Mouse (Mus musculus) erythroid progenitor cell, adult 5-6 weeks (primary cell): ENCODE results near the gene Olfr1023. TPM values are rescaled to one million over a fixed set of nuclear protein-coding genes. Genes with fewer than 3 reads are reported as not detected.

Source experiments
- ATAC-seq: replicated peaks from 2 replicates; pipeline ENCODE4 v1.8.0; 2016; ENCODE audit warnings: moderate number of reproducible peaks, mild to moderate bottlenecking, moderate TSS enrichment, inconsistent platforms; ENCODE audit not compliant: poor library complexity, low FRiP score, severe bottlenecking
- total RNA-seq, 2 experiments: library from RNA; stranded (forward) in 1 of 2; stranded (reverse) in 1 of 2; fragments of 150-400 nt in 1 of 2; fragments of 186-747, 209-891 nt in 1 of 2; gene quantifications; 2 replicates each; pipeline versions ENCODE4 v1.2.3 to v1.2.4; 2015 to 2017; ENCODE audit warnings: low replicate concordance in 2 of 2

Olfr1023 gene
- total RNA-seq (2015; ENCODE audit: low replicate concordance) (not detected in 2 replicates), total RNA-seq (2017; ENCODE audit: low replicate concordance) (not detected in 2 replicates)

GRCm38 (mm10) chr2:85885340-85885739, at the start of gene Olfr1023:
Gene Olfr1023, plus strand, starts transcription at chr2:85885640.
- no peak for ATAC-seq

- no peak for ATAC-seq
Measured at GRCm38 (mm10) chr2:85845383-85845782, 40.1 kb upstream of the Olfr1023 start, which contains the start of gene Olfr1019. Gene Olfr1019, minus strand, starts transcription at chr2:85845483.

- no peak for ATAC-seq
Measured at GRCm38 (mm10) chr2:85846730-85847129, 38.7 kb upstream of the Olfr1023 start, which contains the start of gene Olfr1020. Gene Olfr1020, plus strand, starts transcription at chr2:85847030.

GRCm38 (mm10) chr2:85868294-85868693, 17.1 kb upstream of the Olfr1023 start, which contains the start of gene Olfr1022:
Gene Olfr1022, plus strand, starts transcription at chr2:85868594.
- ATAC-seq: no peak

GRCm38 (mm10) chr2:85904952-85905351, 19.5 kb downstream of the Olfr1023 start, which contains the start of gene Olfr1024:
Gene Olfr1024, minus strand, starts transcription at chr2:85905052.
- no peak for ATAC-seq

- ATAC-seq: no peak
Measured at GRCm38 (mm10) chr2:85913197-85913596, 27.8 kb downstream of the Olfr1023 start.

- no peak for ATAC-seq
Measured at GRCm38 (mm10) chr2:85914893-85915292, 29.5 kb downstream of the Olfr1023 start, which contains the start of gene Olfr1025-ps1. Gene Olfr1025-ps1, plus strand, starts transcription at chr2:85915193.

GRCm38 (mm10) chr2:85921258-85921657, 35.8 kb downstream of the Olfr1023 start, which contains the start of gene Olfr1026:
Gene Olfr1026, plus strand, starts transcription at chr2:85921558.
- no peak for ATAC-seq

Other genes with a start within 250 kb of the Olfr1023 start
- not detected in 2 replicates for gene Olfr1002, start 234.9 kb upstream of the Olfr1023 start, total RNA-seq (2015; ENCODE audit: low replicate concordance)
- gene Olfr1002, start 234.9 kb upstream of the Olfr1023 start, total RNA-seq (2017; ENCODE audit: low replicate concordance): not detected in 2 replicates
- not detected in 2 replicates for gene Olfr154, start 221.2 kb upstream of the Olfr1023 start, total RNA-seq (2015; ENCODE audit: low replicate concordance)
- not detected in 2 replicates for gene Olfr154, start 221.2 kb upstream of the Olfr1023 start, total RNA-seq (2017; ENCODE audit: low replicate concordance)
- gene Olfr1006, start 206.9 kb upstream of the Olfr1023 start, total RNA-seq (2015; ENCODE audit: low replicate concordance): not detected in 2 replicates
- gene Olfr1006, start 206.9 kb upstream of the Olfr1023 start, total RNA-seq (2017; ENCODE audit: low replicate concordance): not detected in 2 replicates
- not detected in 2 replicates for gene Olfr1008, start 196.2 kb upstream of the Olfr1023 start, total RNA-seq (2015; ENCODE audit: low replicate concordance)
- gene Olfr1008, start 196.2 kb upstream of the Olfr1023 start, total RNA-seq (2017; ENCODE audit: low replicate concordance): not detected in 2 replicates
- gene Olfr1009, start 170.2 kb upstream of the Olfr1023 start, total RNA-seq (2015; ENCODE audit: low replicate concordance): not detected in 2 replicates
- not detected in 2 replicates for gene Olfr1009, start 170.2 kb upstream of the Olfr1023 start, total RNA-seq (2017; ENCODE audit: low replicate concordance)
- gene Olfr1012, start 122.9 kb upstream of the Olfr1023 start, total RNA-seq (2015; ENCODE audit: low replicate concordance): not detected in 2 replicates
- gene Olfr1012, start 122.9 kb upstream of the Olfr1023 start, total RNA-seq (2017; ENCODE audit: low replicate concordance): not detected in 2 replicates
- not detected in 2 replicates for gene Olfr1013, start 118.5 kb upstream of the Olfr1023 start, total RNA-seq (2015; ENCODE audit: low replicate concordance)
- gene Olfr1013, start 118.5 kb upstream of the Olfr1023 start, total RNA-seq (2017; ENCODE audit: low replicate concordance): not detected in 2 replicates
- not detected in 2 replicates for gene Olfr1014, start 112.9 kb upstream of the Olfr1023 start, total RNA-seq (2015; ENCODE audit: low replicate concordance)
- not detected in 2 replicates for gene Olfr1014, start 112.9 kb upstream of the Olfr1023 start, total RNA-seq (2017; ENCODE audit: low replicate concordance)
- not detected in 2 replicates for gene Olfr1015, start 103.6 kb upstream of the Olfr1023 start, total RNA-seq (2015; ENCODE audit: low replicate concordance)
- gene Olfr1015, start 103.6 kb upstream of the Olfr1023 start, total RNA-seq (2017; ENCODE audit: low replicate concordance): not detected in 2 replicates
- gene Olfr1016, start 83.1 kb upstream of the Olfr1023 start, total RNA-seq (2015; ENCODE audit: low replicate concordance): not detected in 2 replicates
- gene Olfr1016, start 83.1 kb upstream of the Olfr1023 start, total RNA-seq (2017; ENCODE audit: low replicate concordance): not detected in 2 replicates
- not detected in 2 replicates for gene Olfr1018, start 67.2 kb upstream of the Olfr1023 start, total RNA-seq (2015; ENCODE audit: low replicate concordance)
- gene Olfr1018, start 67.2 kb upstream of the Olfr1023 start, total RNA-seq (2017; ENCODE audit: low replicate concordance): 0.39 TPM in 1 of 2 replicates, not detected in the other
- not detected in 2 replicates for gene Olfr1019, start 40.2 kb upstream of the Olfr1023 start, total RNA-seq (2015; ENCODE audit: low replicate concordance)
- not detected in 2 replicates for gene Olfr1019, start 40.2 kb upstream of the Olfr1023 start, total RNA-seq (2017; ENCODE audit: low replicate concordance)
- gene Olfr1020, start 38.6 kb upstream of the Olfr1023 start, total RNA-seq (2015; ENCODE audit: low replicate concordance): not detected in 2 replicates
- not detected in 2 replicates for gene Olfr1020, start 38.6 kb upstream of the Olfr1023 start, total RNA-seq (2017; ENCODE audit: low replicate concordance)
- not detected in 2 replicates for gene Olfr1022, start 17.0 kb upstream of the Olfr1023 start, total RNA-seq (2015; ENCODE audit: low replicate concordance)
- gene Olfr1022, start 17.0 kb upstream of the Olfr1023 start, total RNA-seq (2017; ENCODE audit: low replicate concordance): not detected in 2 replicates
- gene Olfr1024, start 19.4 kb downstream of the Olfr1023 start, total RNA-seq (2015; ENCODE audit: low replicate concordance): not detected in 2 replicates
- gene Olfr1024, start 19.4 kb downstream of the Olfr1023 start, total RNA-seq (2017; ENCODE audit: low replicate concordance): not detected in 2 replicates
- gene Olfr1025-ps1, start 29.6 kb downstream of the Olfr1023 start, total RNA-seq (2015; ENCODE audit: low replicate concordance): not detected in 2 replicates
- gene Olfr1025-ps1, start 29.6 kb downstream of the Olfr1023 start, total RNA-seq (2017; ENCODE audit: low replicate concordance): not detected in 2 replicates
- gene Olfr1026, start 35.9 kb downstream of the Olfr1023 start, total RNA-seq (2015; ENCODE audit: low replicate concordance): not detected in 2 replicates
- gene Olfr1026, start 35.9 kb downstream of the Olfr1023 start, total RNA-seq (2017; ENCODE audit: low replicate concordance): not detected in 2 replicates
- not detected in 2 replicates for gene Olfr1028, start 64.8 kb downstream of the Olfr1023 start, total RNA-seq (2015; ENCODE audit: low replicate concordance)
- gene Olfr1028, start 64.8 kb downstream of the Olfr1023 start, total RNA-seq (2017; ENCODE audit: low replicate concordance): not detected in 2 replicates
- gene Olfr1029, start 88.3 kb downstream of the Olfr1023 start, total RNA-seq (2015; ENCODE audit: low replicate concordance): not detected in 2 replicates
- not detected in 2 replicates for gene Olfr1029, start 88.3 kb downstream of the Olfr1023 start, total RNA-seq (2017; ENCODE audit: low replicate concordance)
- not detected in 2 replicates for gene Olfr1030, start 93.6 kb downstream of the Olfr1023 start, total RNA-seq (2015; ENCODE audit: low replicate concordance)
- not detected in 2 replicates for gene Olfr1030, start 93.6 kb downstream of the Olfr1023 start, total RNA-seq (2017; ENCODE audit: low replicate concordance)
- not detected in 2 replicates for gene Olfr1031, start 104.7 kb downstream of the Olfr1023 start, total RNA-seq (2015; ENCODE audit: low replicate concordance)
- not detected in 2 replicates for gene Olfr1031, start 104.7 kb downstream of the Olfr1023 start, total RNA-seq (2017; ENCODE audit: low replicate concordance)
- not detected in 2 replicates for gene Olfr1032, start 119.9 kb downstream of the Olfr1023 start, total RNA-seq (2015; ENCODE audit: low replicate concordance)
- not detected in 2 replicates for gene Olfr1032, start 119.9 kb downstream of the Olfr1023 start, total RNA-seq (2017; ENCODE audit: low replicate concordance)
- not detected in 2 replicates for gene Olfr1033, start 135.0 kb downstream of the Olfr1023 start, total RNA-seq (2015; ENCODE audit: low replicate concordance)
- gene Olfr1033, start 135.0 kb downstream of the Olfr1023 start, total RNA-seq (2017; ENCODE audit: low replicate concordance): not detected in 2 replicates
- gene Olfr1034, start 160.2 kb downstream of the Olfr1023 start, total RNA-seq (2015; ENCODE audit: low replicate concordance): not detected in 2 replicates
- gene Olfr1034, start 160.2 kb downstream of the Olfr1023 start, total RNA-seq (2017; ENCODE audit: low replicate concordance): not detected in 2 replicates
- gene Olfr1036, start 188.4 kb downstream of the Olfr1023 start, total RNA-seq (2015; ENCODE audit: low replicate concordance): not detected in 2 replicates
- not detected in 2 replicates for gene Olfr1036, start 188.4 kb downstream of the Olfr1023 start, total RNA-seq (2017; ENCODE audit: low replicate concordance)
- gene Olfr1037, start 201.7 kb downstream of the Olfr1023 start, total RNA-seq (2015; ENCODE audit: low replicate concordance): not detected in 2 replicates
- gene Olfr1037, start 201.7 kb downstream of the Olfr1023 start, total RNA-seq (2017; ENCODE audit: low replicate concordance): not detected in 2 replicates